Mouse (Mus musculus) heart, adult 18-20 months (tissue): ENCODE data around the gene Tas1r3. TPM values are rescaled to one million over a fixed set of nuclear protein-coding genes. Genes with fewer than 3 reads are reported as not detected.

Experiments
- DNase-seq, 2 experiments: peaks; one replicate each; pipeline ENCODE4 v3.0.0; 2021 to 2022; ENCODE audit warnings: mixed read lengths in 1 of 2
- total RNA-seq, 2 experiments: library from RNA; stranded (reverse); gene quantifications; 2 replicates each; pipeline ENCODE4 v1.2.3; 2021

The Tas1r3 gene
- total RNA-seq, 2 experiments from 2014 or later = 0.22 to 0.23 TPM

- no peak for DNase-seq
Observed at GRCm38 (mm10) chr4:155886330-155886729, 23.2 kb upstream of the Tas1r3 start.

DNA sequence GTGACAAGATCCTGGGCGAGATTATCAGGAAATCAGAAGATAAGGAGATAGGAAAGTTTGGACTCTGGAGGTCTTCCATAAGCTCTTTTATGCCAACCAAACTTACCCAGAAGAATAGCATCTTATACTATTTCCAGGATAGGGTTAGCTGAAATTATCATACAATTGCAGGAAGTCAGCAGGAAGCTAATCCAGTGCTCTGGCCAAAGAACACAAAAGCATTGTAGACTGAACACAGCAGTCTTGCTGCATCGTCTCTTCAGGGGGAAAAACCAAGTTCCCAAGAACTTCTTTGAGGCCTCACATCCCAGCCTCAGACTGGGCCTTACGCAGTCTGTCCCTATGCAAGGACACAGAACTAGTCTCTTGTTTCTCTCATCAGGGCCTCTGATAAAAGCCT, 20.4 kb upstream of the Tas1r3 start:
- DNase-seq = peak in 1 of 2 experiments; percentile 50

DNA sequence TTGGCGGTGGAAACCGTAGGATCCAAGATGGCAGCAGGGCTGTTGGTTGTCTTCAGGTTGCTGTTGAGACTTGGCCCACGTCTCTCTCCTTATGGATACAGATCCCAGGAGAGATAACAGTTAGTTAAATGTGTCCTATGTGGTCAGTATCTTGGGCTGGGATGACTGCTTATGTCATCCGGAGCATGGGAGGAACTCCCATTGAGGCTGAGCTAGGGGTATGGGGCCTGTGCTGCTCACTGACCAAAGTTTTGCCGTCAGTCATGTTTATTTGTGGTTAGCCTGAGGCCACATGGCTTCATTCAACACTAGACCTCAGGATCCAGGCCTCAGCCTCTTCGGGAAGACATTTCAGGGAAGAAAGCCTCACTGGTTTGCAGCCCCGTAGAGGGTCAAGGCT, 8.2 kb upstream of the Tas1r3 start:
- DNase-seq = no peak

DNA sequence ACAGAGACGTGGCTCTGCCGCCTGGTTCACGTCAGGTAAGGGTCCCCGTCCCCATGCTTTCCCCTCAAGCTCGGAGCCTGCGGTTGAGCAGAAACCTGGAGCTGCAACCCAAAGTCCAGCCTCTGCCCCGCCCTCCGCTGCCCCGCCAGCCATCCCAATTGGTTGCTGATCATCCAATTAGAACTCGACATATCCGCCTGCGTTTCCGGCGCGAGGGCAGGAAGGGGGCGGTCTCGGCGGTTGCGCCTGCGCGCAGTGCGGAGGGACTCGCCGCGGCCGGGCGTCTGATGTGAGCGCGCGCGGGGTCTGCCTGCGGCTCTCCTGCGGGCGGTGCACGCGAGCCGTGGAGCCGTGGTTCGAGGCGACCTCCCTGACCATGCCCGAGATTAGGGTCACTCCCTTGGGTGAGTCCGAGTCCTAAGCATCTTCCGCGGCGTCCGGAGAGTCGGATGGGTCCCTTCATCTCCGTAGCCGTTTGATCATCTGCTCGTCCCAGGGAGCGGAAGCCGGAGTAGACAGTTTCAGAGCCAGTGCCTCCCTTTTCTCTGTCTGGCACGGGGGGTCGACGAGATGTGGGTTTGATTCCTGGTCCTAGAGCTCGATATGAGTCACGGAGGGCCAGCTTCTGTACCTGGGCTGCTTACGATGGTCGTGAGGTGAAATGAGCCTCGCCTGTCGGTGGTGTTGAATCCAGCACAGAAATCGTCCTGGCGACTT, 6.3 kb upstream of the Tas1r3 start, which contains the start of the genes Cptp and Ints11:
TSS of gene Cptp (minus strand) at position 124 of the 717 bp plus-strand sequence.
TSS of gene Ints11 (plus strand) at position 230 of the 717 bp plus-strand sequence.
- peak; percentile 98 for DNase-seq

DNA sequence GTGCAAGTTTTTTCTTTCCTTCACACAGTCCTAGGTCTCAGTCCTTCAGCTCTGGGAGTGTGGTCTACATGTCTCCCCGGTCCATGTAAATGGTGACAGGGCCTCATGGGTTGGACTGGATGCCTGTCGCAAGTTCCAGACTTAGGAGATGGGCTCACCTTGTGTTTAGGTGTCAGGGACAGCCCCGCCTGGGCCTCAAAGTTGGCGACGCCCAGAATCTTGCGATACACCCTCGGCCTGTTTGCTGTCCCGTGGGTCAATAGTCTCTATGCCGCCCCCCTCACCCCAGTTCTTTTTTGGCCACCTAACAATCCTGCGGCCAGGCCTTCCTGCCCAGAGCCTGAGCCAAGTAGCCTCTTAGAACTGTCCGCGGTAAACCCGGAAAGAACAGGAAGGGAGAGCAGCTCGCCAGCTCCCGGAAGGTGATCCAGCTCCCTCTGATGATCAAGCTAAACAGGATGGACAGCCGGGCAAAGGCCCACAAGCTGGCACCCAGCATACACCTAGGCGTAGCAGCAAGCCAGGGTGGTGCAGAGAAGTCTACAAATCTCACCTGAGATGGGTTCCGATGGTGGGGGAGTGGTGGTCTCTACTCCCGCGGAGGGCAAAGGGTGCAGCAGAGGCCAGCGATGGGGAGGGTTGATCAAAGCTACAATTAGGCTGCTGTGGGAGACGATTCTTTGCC, 5.6 kb upstream of the Tas1r3 start:
- DNase-seq = peak in 1 of 2 experiments; percentile 39

GRCm38 (mm10) chr4:155861787-155862186, 1.4 kb downstream of the Tas1r3 start:
- DNase-seq = no peak

DNA sequence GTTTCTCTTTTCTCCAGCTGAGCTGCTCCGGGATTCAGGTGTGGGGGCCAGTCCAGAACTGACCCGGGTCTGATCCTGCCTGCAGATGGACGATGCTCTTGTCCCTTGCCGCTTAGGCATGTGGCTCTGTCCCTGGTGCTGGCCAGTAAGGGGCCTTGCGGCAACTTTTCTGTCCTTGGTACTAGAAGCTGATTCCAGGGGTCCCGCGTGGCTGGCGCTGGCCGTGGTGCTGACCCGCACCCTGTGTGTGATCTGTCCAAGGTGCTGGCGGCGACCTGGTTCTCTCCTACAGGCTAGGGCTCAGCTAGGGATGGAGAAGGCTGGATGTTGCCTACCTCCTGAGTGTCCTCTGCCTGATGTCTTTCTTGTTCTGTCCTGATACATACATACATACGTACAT, 3.8 kb downstream of the Tas1r3 start:
- DNase-seq = peak in 1 of 2 experiments; percentile 56

DNA sequence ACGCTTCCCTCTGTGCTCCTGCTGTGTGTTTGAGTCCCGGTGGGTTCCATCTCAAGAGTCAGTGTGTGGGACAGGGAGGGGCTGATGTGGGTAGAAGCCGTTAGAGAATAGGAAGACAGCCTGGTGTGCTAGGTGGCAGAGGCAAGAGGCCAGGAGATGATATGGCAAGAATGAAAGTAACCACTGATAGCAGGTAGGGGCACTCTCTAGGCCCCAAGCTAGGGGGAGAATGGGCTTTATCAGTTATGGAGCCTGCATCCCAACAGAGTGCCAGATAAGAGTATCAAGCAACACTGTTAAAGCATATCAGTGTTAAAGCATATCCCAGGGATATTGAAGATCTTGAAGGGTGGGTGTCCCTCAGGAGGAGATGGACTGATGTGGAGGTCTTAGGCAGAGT, 6.3 kb downstream of the Tas1r3 start:
- DNase-seq = no peak

- DNase-seq = no peak
Observed at GRCm38 (mm10) chr4:155856071-155856470, 7.1 kb downstream of the Tas1r3 start.

GRCm38 (mm10) chr4:155854991-155855390, 8.2 kb downstream of the Tas1r3 start:
- DNase-seq = no peak

- DNase-seq = no peak
Observed at GRCm38 (mm10) chr4:155853421-155853820, 9.7 kb downstream of the Tas1r3 start.

- DNase-seq = peak in 1 of 2 experiments; percentile 44
Observed at GRCm38 (mm10) chr4:155851951-155852411, 11.2 kb downstream of the Tas1r3 start.

DNA sequence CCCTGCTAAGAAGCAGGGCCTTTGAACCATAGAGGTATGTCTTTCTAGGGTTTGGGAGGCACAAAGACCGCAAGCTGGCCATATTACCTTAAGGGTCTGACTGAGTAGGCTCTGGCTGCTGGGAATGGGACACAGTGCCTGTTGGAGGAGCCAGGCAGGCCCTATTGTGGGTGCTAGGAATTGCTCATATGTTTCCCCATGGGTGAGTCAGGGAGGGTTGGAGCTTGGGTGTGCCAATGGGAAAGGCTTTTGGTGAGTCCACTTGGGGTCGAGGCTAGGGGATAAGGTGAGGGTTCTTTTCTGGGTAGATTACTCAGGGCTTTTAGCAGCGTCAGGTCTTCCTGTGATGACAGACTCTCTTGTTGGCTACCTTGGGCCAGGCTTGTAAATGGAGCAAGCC, 11.8 kb downstream of the Tas1r3 start:
- no peak for DNase-seq

DNA sequence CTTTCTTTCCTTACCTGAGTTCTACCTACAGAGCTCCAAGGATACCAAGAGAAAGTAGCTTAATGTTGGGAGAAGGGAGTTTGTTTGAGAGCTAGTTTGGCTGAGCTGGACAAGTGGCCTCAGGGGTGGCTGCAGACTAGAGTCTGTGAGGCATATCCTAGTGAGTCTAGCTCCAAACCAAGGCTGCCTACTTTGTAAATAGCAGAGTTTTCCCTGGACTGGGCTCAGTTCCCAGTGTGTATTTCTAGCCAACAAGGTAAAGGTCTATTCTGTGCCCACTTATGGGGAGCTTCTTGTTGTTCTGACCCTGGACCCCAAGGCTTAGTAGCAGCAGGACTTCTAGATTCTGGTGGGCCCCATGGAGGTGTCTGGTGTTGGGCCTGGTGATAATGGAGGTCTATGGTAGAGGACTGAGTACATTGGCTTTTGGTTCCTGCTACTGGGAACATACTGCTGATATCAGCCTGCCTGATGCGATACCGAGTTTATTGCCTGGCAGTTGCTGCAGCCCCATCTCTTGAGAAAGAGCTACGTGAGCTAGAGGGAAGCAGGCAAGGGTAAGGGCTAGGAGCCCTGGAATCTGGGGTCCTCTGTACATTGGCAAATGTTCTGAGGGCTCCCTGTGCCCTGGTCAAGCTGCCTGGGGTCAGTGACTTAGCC, 13.2 kb downstream of the Tas1r3 start:
- no peak for DNase-seq

- DNase-seq = no peak
Observed at GRCm38 (mm10) chr4:155849391-155849790, 13.8 kb downstream of the Tas1r3 start.

DNA sequence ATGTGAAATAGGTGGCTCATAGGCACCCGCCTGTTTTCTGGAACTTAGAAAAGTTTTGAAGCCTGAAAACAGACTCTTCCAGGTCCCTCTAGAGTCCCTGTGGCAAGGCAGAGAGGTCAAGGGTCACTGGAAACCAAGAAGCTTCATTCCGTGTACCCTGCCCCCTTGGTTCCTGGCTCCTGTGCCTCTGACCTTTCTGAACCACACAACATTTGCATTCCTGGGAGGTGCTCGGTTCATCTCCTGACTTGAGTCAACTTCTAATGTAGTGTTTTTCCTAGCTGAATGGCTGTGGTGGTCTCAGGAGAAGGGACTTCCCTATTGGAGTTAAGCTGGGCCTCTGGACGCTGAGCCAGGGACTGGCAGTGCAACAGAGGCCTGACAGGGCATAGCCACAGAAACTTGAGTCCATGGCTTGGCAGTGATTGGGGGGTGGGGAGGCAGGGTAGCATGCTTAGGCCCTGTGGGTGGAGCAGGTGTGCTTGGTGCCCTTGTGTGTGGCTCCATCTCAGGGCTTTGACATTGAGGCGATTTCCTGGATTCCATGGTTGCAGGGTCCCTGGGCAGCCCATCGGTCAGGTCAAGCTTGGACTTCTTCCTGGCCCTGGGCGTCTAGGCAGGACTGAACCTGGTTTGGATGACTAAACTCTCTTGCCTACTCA, 14.6 kb downstream of the Tas1r3 start:
- DNase-seq = no peak

DNA sequence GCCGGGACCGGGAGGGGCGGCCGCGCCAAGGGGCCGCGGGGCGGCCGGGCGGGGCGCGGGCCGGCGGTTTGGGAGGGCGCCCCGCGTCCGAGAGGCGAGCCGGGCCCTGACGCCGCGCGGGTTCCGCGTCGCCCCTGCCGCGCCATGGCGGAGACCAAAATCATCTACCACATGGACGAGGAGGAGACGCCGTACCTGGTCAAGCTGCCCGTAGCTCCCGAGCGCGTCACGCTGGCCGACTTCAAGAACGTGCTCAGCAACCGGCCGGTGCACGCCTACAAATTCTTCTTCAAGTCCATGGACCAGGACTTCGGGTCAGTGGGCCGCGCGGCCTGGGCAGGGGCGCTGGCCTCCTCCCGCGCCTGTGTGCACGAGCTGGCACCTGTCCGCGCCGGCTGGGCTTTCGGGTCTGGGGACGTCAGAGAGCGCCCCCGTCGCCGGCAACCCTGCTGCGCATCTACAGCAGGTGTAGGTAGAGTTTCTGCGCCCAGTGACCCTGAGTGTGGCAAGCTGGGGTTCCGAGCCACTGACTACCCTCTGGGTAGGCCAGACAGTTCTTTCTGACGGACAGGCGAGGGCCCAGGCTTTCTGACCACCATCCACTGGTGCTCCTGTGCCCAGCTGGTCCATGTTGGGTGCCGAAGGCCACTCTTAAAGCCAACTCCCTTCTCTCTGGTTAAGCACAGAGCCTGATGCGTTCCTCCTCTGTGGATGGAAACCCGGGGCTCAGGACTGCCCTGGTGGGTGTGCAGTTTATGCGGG, 15.4 kb downstream of the Tas1r3 start:
- DNase-seq = peak; percentile 45 to 55

GRCm38 (mm10) chr4:155846871-155847578, 16.1 kb downstream of the Tas1r3 start, which contains the start of gene Dvl1:
TSS of gene Dvl1 (plus strand) at chr4:155847402.
- peak; percentile 95 to 96 for DNase-seq

DNA sequence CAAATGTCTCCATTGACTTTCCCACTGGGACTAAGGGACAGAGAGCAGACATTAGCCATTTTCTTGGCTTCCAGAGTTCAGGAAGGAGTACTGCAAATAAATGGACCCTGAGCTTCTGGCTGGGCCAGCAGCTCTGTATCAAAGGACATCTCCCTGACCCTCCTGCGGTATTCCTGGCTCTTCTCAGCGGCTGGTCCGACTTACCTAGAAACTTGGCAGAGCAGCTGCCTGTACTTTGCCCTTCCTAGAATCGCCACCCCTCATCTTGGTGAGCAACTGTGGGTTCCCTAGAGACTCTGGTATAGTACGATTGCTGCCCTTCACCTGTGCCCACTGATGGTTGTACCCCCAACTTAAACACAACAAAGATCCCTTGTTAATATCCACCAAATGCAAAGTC, 19.9 kb downstream of the Tas1r3 start:
- DNase-seq = no peak

- no peak for DNase-seq
Observed at GRCm38 (mm10) chr4:155841651-155842270, 21.4 kb downstream of the Tas1r3 start.
